Mouse (Mus musculus): ENCODE results near the gene Dnajb7. TPM values are rescaled to one million over a fixed set of nuclear protein-coding genes. Genes with fewer than 3 reads are reported as not detected.
"Not testable (repeated sequence)": the region's sequence is repeated elsewhere in the genome, so short reads cannot be mapped to it uniquely, and the experiment has no call there.

Dnajb7 gene
- polyA plus RNA-seq (2015; fragmentation: Nextera tagmentation; extraction: Ambion mirVana), result 1.7 and 2.4 TPM in 2 replicates

- Histone ChIP-seq H3K9me3 (no peaks in the 10 kb centered on the region), H3K27ac (no peak within 1 kb of the TSS), H3K4me3 (replicated peaks) (no peak within 1 kb of the TSS), H3K36me3 (no peaks in the 10 kb centered on the region), H3K4me1 (replicated peaks) (no peaks in the 10 kb centered on the region), H3K4me2 (replicated peaks) (no peak within 1 kb of the TSS), H3K27me3 (no peaks in the 10 kb centered on the region), H3K9ac (replicated peaks) (no peak within 1 kb of the TSS)
- ATAC-seq, result no peak
- 92% methylated on average over 1 of the region's 1 CpGs for WGBS
These were observed at the start of gene Dnajb7 for GRCm38 (mm10) chr15:81408199-81408598. Gene Dnajb7, minus strand, starts transcription at chr15:81408299.

- Histone ChIP-seq H3K9ac (replicated peaks) (0 out of 2 replicates have a peak overlapping the region, but pooled peaks have one; percentile 7), H3K4me1 (replicated peaks) (peaks cover 4% of the 10 kb centered on the region; the same call in 1 of the 2 replicates), H3K36me3 (peaks cover 31% of the 10 kb centered on the region), H3K27me3 (no peaks in the 10 kb centered on the region), H3K9me3 (no peaks in the 10 kb centered on the region), H3K27ac (peak overlapping the region; percentile 51; the same call in 1 of the 2 replicates), H3K4me2 (replicated peaks) (no peak overlapping the region), H3K4me3 (replicated peaks) (no peak overlapping the region)
- WGBS, result 46% methylated on average over 3 of the region's 3 CpGs
- peak; percentile 65; the same call in 1 of the 2 replicates for ATAC-seq
These were observed 40.4 kb upstream of the Dnajb7 start for GRCm38 (mm10) chr15:81448463-81448862.

- no peak for ATAC-seq
- no peaks in the 10 kb centered on the region for H3K27me3 ChIP-seq
- H3K4me2 ChIP-seq (replicated peaks), result no peak overlapping the region
- no peak overlapping the region for H3K9ac ChIP-seq (replicated peaks)
- no peaks in the 10 kb centered on the region for H3K4me1 ChIP-seq (replicated peaks)
- H3K9me3 ChIP-seq, result no peaks in the 10 kb centered on the region
- peaks cover 26% of the 10 kb centered on the region for H3K36me3 ChIP-seq
- H3K4me3 ChIP-seq (replicated peaks), result no peak overlapping the region
- H3K27ac ChIP-seq, result no peak overlapping the region
These were observed 31.1 kb upstream of the Dnajb7 start for GRCm38 (mm10) chr15:81439236-81439635.

GRCm38 (mm10) chr15:81438345-81438744 lies 30.2 kb upstream of the Dnajb7 start:
- no peak for ATAC-seq
- Histone ChIP-seq H3K36me3 (peaks cover 21% of the 10 kb centered on the region), H3K27ac (no peak overlapping the region), H3K9ac (replicated peaks) (no peak overlapping the region), H3K4me1 (replicated peaks) (no peaks in the 10 kb centered on the region), H3K4me2 (replicated peaks) (no peak overlapping the region), H3K4me3 (replicated peaks) (no peak overlapping the region), H3K27me3 (no peaks in the 10 kb centered on the region), H3K9me3 (no peaks in the 10 kb centered on the region)
- WGBS, result 93% methylated on average over 1 of the region's 1 CpGs

- Histone ChIP-seq H3K9me3 (no peaks in the 10 kb centered on the region), H3K4me1 (replicated peaks) (no peaks in the 10 kb centered on the region), H3K36me3 (peaks cover 33% of the 10 kb centered on the region), H3K27me3 (no peaks in the 10 kb centered on the region), H3K27ac (no peak overlapping the region), H3K9ac (replicated peaks) (no peak overlapping the region), H3K4me3 (replicated peaks) (no peak overlapping the region), H3K4me2 (replicated peaks) (no peak overlapping the region)
- WGBS, result 93% methylated on average over 1 of the region's 1 CpGs
- ATAC-seq, result no peak
These were observed 23.1 kb upstream of the Dnajb7 start for GRCm38 (mm10) chr15:81431195-81431594.

- no peaks in the 10 kb centered on the region for H3K4me1 ChIP-seq (replicated peaks)
- H3K36me3 ChIP-seq, result peaks cover 31% of the 10 kb centered on the region
- H3K9ac ChIP-seq (replicated peaks), result no peak overlapping the region
- 94% methylated on average over 2 of the region's 2 CpGs for WGBS
- no peaks in the 10 kb centered on the region for H3K27me3 ChIP-seq
- ATAC-seq, result no peak
- no peak overlapping the region for H3K27ac ChIP-seq
- no peaks in the 10 kb centered on the region for H3K9me3 ChIP-seq
- no peak overlapping the region for H3K4me3 ChIP-seq (replicated peaks)
- no peak overlapping the region for H3K4me2 ChIP-seq (replicated peaks)
These were observed 19.8 kb upstream of the Dnajb7 start for GRCm38 (mm10) chr15:81427947-81428346.

GRCm38 (mm10) chr15:81425311-81425710 lies 17.2 kb upstream of the Dnajb7 start:
- WGBS, result 87% methylated on average over 3 of the region's 3 CpGs
- Histone ChIP-seq H3K27ac (no peak overlapping the region), H3K9me3 (no peaks in the 10 kb centered on the region), H3K36me3 (peaks cover 16% of the 10 kb centered on the region), H3K4me3 (replicated peaks) (no peak overlapping the region), H3K4me1 (replicated peaks) (no peaks in the 10 kb centered on the region), H3K27me3 (no peaks in the 10 kb centered on the region), H3K9ac (replicated peaks) (no peak overlapping the region), H3K4me2 (replicated peaks) (no peak overlapping the region)
- no peak for ATAC-seq

- 74% methylated on average over 7 of the region's 7 CpGs for WGBS
- Histone ChIP-seq H3K4me2 (replicated peaks) (no peak overlapping the region), H3K27me3 (no peaks in the 10 kb centered on the region), H3K9me3 (no peaks in the 10 kb centered on the region), H3K9ac (replicated peaks) (no peak overlapping the region), H3K4me1 (replicated peaks) (no peaks in the 10 kb centered on the region), H3K4me3 (replicated peaks) (no peak overlapping the region), H3K27ac (no peak overlapping the region), H3K36me3 (peaks cover 6% of the 10 kb centered on the region)
- ATAC-seq, result no peak
These were observed 14.1 kb upstream of the Dnajb7 start for GRCm38 (mm10) chr15:81422156-81422681.

- no peak overlapping the region for H3K27ac ChIP-seq
- ATAC-seq, result no peak
- no peaks in the 10 kb centered on the region for H3K27me3 ChIP-seq
- 63% methylated on average over 1 of the region's 1 CpGs for WGBS
- H3K9me3 ChIP-seq, result no peaks in the 10 kb centered on the region
- no peak overlapping the region for H3K9ac ChIP-seq (replicated peaks)
- peaks cover 4% of the 10 kb centered on the region; the same call in 1 of the 2 replicates for H3K36me3 ChIP-seq
- H3K4me1 ChIP-seq (replicated peaks), result peaks cover 6% of the 10 kb centered on the region; the same call in 1 of the 2 replicates
- no peak overlapping the region for H3K4me3 ChIP-seq (replicated peaks)
- no peak overlapping the region for H3K4me2 ChIP-seq (replicated peaks)
These were observed 13.4 kb upstream of the Dnajb7 start for GRCm38 (mm10) chr15:81421454-81421853.

GRCm38 (mm10) chr15:81418065-81418464 lies 10.0 kb upstream of the Dnajb7 start:
- 94% methylated on average over 4 of the region's 4 CpGs for WGBS
- H3K36me3 ChIP-seq, result peaks cover 4% of the 10 kb centered on the region; the same call in 1 of the 2 replicates
- H3K27me3 ChIP-seq, result no peaks in the 10 kb centered on the region
- no peak overlapping the region for H3K4me3 ChIP-seq (replicated peaks)
- H3K4me2 ChIP-seq (replicated peaks), result no peak overlapping the region
- ATAC-seq, result no peak
- no peak overlapping the region for H3K9ac ChIP-seq (replicated peaks)
- peaks cover 6% of the 10 kb centered on the region; the same call in 1 of the 2 replicates for H3K4me1 ChIP-seq (replicated peaks)
- no peak overlapping the region for H3K27ac ChIP-seq
- H3K9me3 ChIP-seq, result no peaks in the 10 kb centered on the region

GRCm38 (mm10) chr15:81416763-81417310 lies 8.7 kb upstream of the Dnajb7 start:
- Histone ChIP-seq H3K4me3 (replicated peaks) (peak overlapping the region; percentile 9), H3K4me2 (replicated peaks) (peak overlapping the region; percentile 46), H3K9ac (replicated peaks) (peak overlapping the region; percentile 28; the same call in 1 of the 2 replicates)
- H3K36me3 ChIP-seq; H3K4me1 ChIP-seq (replicated peaks); H3K27me3 ChIP-seq; H3K9me3 ChIP-seq; ATAC-seq; H3K27ac ChIP-seq: not testable (repeated sequence)
- WGBS, result 8% methylated on average over 22 of the region's 22 CpGs

GRCm38 (mm10) chr15:81405008-81405407 lies 3.1 kb downstream of the Dnajb7 start:
- Histone ChIP-seq H3K4me1 (replicated peaks) (peaks cover 10% of the 10 kb centered on the region), H3K27ac (no peak overlapping the region), H3K9ac (replicated peaks) (no peak overlapping the region), H3K9me3 (no peaks in the 10 kb centered on the region), H3K4me2 (replicated peaks) (no peak overlapping the region), H3K36me3 (no peaks in the 10 kb centered on the region), H3K27me3 (no peaks in the 10 kb centered on the region), H3K4me3 (replicated peaks) (no peak overlapping the region)
- no peak for ATAC-seq
- 79% methylated on average over 3 of the region's 3 CpGs for WGBS
